Mouse (Mus musculus) midbrain, embryonic 14.5 days (tissue): ENCODE results near the gene Npc1l1. TPM values are rescaled to one million over a fixed set of nuclear protein-coding genes. Genes with fewer than 3 reads are reported as not detected.
"Not testable (repeated sequence)": the region's sequence is repeated elsewhere in the genome, so short reads cannot be mapped to it uniquely, and the experiment has no call there.

ENCODE experiments used
- ATAC-seq: fragments of 200-750 bp; cut with Nextera tagmentation; 2 replicates; pipeline ENCODE4 v1.8.0; 2017; ENCODE audit warnings: moderate number of reproducible peaks, moderate library complexity; ENCODE audit not compliant: low FRiP score, low TSS enrichment
- DNase-seq: peaks from one replicate; pipeline ENCODE4 v3.0.0-alpha.2; 2015
- H3K27ac ChIP-seq: fragments of 300-500 bp; sonication (generic); replicated peaks from 2 replicates; pipeline ENCODE4 v1.5.1; 2014; ENCODE audit warnings: mild to moderate bottlenecking, low read depth, low read length, moderate library complexity
- H3K27me3 ChIP-seq: fragments of 300-500 bp; sonication (generic); 2 replicates; pipeline ENCODE4 v1.6.1; 2014; ENCODE audit warnings: low read length, control low read depth, mixed read lengths; ENCODE audit not compliant: control insufficient read depth, insufficient read depth
- H3K36me3 ChIP-seq: fragments of 300-500 bp; sonication (generic); 2 replicates; pipeline ENCODE4 v1.6.1; 2014; ENCODE audit warnings: low read length, control low read depth; ENCODE audit not compliant: control insufficient read depth, insufficient read depth
- H3K4me1 ChIP-seq: fragments of 300-500 bp; sonication (generic); 2 replicates; pipeline ENCODE4 v1.6.1; 2014; ENCODE audit warnings: mild to moderate bottlenecking, antibody characterized with exemption, low read length, control low read depth; ENCODE audit not compliant: control insufficient read depth, insufficient read depth
- H3K4me2 ChIP-seq: fragments of 300-500 bp; sonication (generic); 2 replicates; pipeline ENCODE4 v1.6.1; 2014; ENCODE audit warnings: mild to moderate bottlenecking, low read length, moderate library complexity
- H3K4me3 ChIP-seq: fragments of 300-500 bp; sonication (generic); replicated peaks from 2 replicates; pipeline ENCODE4 v1.5.1; 2014; ENCODE audit warnings: low read depth, low read length
- H3K9ac ChIP-seq: fragments of 300-500 bp; sonication (generic); replicated peaks from 2 replicates; pipeline ENCODE4 v1.6.1; 2014; ENCODE audit warnings: mild to moderate bottlenecking, low read length, moderate library complexity
- H3K9me3 ChIP-seq: fragments of 300-500 bp; sonication (generic); 2 replicates; pipeline ENCODE4 v1.6.1; 2016; ENCODE audit warnings: low read length, control low read depth, mixed read lengths; ENCODE audit not compliant: control insufficient read depth
- WGBS: fragments of 180-500 bp; shearing (Covaris S2); extraction: QIAGEN DNeasy Blood & Tissue Kit; methylation state at CpG from one replicate; pipeline ENCODE4 v1.1.7; 2014; 5-methylcytosine and 5-hydroxymethylcytosine counted together
- polyA plus RNA-seq: library from polyadenylated mRNA; unstranded; fragments of >200 nt; fragmentation: Nextera tagmentation; extraction: Ambion mirVana; gene quantifications from 2 replicates; pipeline ENCODE4 v1.2.1, GENCODE M21; 2014

Gene Npc1l1
- polyA plus RNA-seq, 1 experiment from 2014 or later = not detected

- no peak overlapping the region for H3K27ac ChIP-seq
- DNase-seq = no peak
- H3K36me3 ChIP-seq = peaks cover 68% of the 10 kb centered on the region
- H3K4me1 ChIP-seq = no peaks in the 10 kb centered on the region
- H3K9me3 ChIP-seq = no peaks in the 10 kb centered on the region
- H3K4me3 ChIP-seq = no peak overlapping the region
- ATAC-seq = no peak
- WGBS = 97% methylated on average over 7 of the region's 7 CpGs
- H3K9ac ChIP-seq = no peak overlapping the region
- no peaks in the 10 kb centered on the region for H3K27me3 ChIP-seq
- no peak overlapping the region for H3K4me2 ChIP-seq
Observed at GRCm38 (mm10) chr11:6259413-6259812, 29.5 kb upstream of the Npc1l1 start.

DNA sequence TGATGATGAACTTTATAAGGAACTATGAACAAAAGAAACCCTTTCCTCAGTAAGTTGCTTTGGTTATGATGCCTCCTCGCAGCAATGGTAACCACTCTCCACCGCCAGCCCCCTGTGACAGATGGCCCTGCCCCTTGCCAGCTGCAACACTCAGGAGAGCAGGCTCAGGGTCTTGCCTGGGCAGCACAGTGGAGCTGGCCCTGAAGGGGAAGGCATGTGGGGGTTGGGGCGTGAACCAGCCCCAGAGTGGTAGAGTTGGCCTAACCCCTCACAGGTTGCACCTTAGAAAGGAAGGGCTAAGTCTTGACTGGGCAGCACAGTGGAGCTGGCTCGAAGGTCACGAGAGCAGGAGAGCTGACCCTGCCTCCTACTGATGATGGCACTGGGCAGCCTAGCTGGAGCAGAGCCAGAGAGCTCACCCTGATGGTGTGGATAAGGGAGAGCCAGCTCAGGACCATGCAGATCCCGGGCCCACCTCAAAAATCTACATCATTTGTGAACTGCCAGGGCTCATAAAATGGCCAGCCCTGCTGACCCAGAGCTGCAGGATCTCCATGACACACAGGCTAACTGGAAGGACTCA lies 26.6 kb upstream of the Npc1l1 start:
- ATAC-seq (no peak), DNase-seq (no peak)
- Histone ChIP-seq H3K9ac (no peak overlapping the region), H3K4me2 (no peak overlapping the region), H3K4me3 (no peak overlapping the region), H3K4me1 (no peaks in the 10 kb centered on the region), H3K27ac (no peak overlapping the region), H3K27me3 (no peaks in the 10 kb centered on the region), H3K36me3 (peaks cover 42% of the 10 kb centered on the region), H3K9me3 (no peaks in the 10 kb centered on the region)
- whole genome bisulfite sequencing = 70% methylated on average over 6 of the region's 6 CpGs

DNA sequence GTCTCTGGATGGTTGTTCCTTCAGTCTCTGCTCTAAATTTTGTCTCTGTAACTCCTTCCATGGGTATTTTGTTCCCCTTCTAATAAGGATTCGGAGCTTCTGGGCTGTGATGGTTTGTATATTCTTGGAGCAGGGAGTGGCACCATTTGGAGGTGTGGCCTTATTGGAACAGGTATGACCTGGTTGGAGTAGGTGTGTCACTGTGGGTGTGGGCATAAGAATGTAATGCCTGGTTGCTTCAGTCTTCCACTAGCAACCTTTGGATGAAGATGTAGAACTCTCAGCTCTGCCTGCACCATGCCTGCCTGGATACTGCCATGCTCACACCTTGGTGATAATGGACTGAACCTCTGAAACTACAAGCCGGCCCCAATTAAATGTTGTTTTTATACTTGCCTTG lies 24.7 kb upstream of the Npc1l1 start:
- H3K4me3 ChIP-seq, H3K9me3 ChIP-seq, DNase-seq, H3K4me1 ChIP-seq, H3K4me2 ChIP-seq, H3K9ac ChIP-seq, ATAC-seq, H3K27ac ChIP-seq, H3K27me3 ChIP-seq: not testable (repeated sequence)
- H3K36me3 ChIP-seq = peaks cover 24% of the 10 kb centered on the region
- 90% methylated on average over 2 of the region's 2 CpGs for WGBS

GRCm38 (mm10) chr11:6252824-6253223 lies 22.9 kb upstream of the Npc1l1 start:
- 94% methylated on average over 4 of the region's 4 CpGs for WGBS
- Histone ChIP-seq H3K4me3 (no peak overlapping the region), H3K9me3 (no peaks in the 10 kb centered on the region), H3K4me1 (no peaks in the 10 kb centered on the region), H3K9ac (no peak overlapping the region), H3K4me2 (no peak overlapping the region), H3K36me3 (0 out of 2 replicates have a peak, but pooled peaks cover 6% of the 10 kb centered on the region), H3K27ac (no peak overlapping the region), H3K27me3 (no peaks in the 10 kb centered on the region)
- ATAC-seq (no peak), DNase-seq (no peak)

DNA sequence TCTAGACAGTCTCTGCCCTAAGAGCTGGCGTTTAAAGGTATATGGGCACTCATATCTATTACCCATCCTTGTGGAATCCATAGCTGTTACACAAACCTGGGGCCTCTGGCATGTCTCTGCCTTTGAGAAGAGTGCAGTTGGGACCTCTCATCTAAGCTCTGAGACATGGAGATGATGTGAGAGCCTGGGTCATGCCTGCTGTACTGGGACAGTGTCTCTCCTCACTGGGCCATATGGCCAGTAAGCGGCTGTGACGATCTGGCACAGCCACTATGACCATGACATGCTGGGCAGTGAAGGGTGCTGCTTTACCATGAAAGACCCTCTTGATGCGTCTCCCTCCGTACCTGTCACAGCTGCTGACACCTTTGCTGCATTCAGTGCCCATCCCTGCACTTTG lies 22.3 kb upstream of the Npc1l1 start:
- no peak overlapping the region for H3K4me3 ChIP-seq
- 94% methylated on average over 5 of the region's 5 CpGs for WGBS

GRCm38 (mm10) chr11:6244707-6245106 lies 14.8 kb upstream of the Npc1l1 start:
- no peak overlapping the region for H3K9ac ChIP-seq
- no peaks in the 10 kb centered on the region for H3K36me3 ChIP-seq
- DNase-seq (no peak), ATAC-seq (no peak)
- no peak overlapping the region for H3K4me2 ChIP-seq
- H3K4me1 ChIP-seq = no peaks in the 10 kb centered on the region
- no peak overlapping the region for H3K4me3 ChIP-seq
- no peaks in the 10 kb centered on the region for H3K27me3 ChIP-seq
- H3K9me3 ChIP-seq = no peaks in the 10 kb centered on the region
- WGBS = 51% methylated on average over 19 of the region's 19 CpGs
- H3K27ac ChIP-seq = no peak overlapping the region

More for the DNA sequence above, 22.3 kb upstream of the Npc1l1 start:
- no peaks in the 10 kb centered on the region for H3K4me1 ChIP-seq
- no peak for DNase-seq
- no peak for ATAC-seq
- H3K27me3 ChIP-seq = no peaks in the 10 kb centered on the region
- H3K4me2 ChIP-seq = no peak overlapping the region
- 0 out of 2 replicates have a peak, but pooled peaks cover under 1% of the 10 kb centered on the region for H3K36me3 ChIP-seq
- no peak overlapping the region for H3K9ac ChIP-seq
- H3K9me3 ChIP-seq = no peaks in the 10 kb centered on the region
- no peak overlapping the region for H3K27ac ChIP-seq

GRCm38 (mm10) chr11:6233025-6233424 lies 3.1 kb upstream of the Npc1l1 start:
- WGBS = 87% methylated on average over 4 of the region's 4 CpGs
- H3K36me3 ChIP-seq = no peaks in the 10 kb centered on the region
- no peak for ATAC-seq
- H3K27ac ChIP-seq = no peak overlapping the region
- no peaks in the 10 kb centered on the region for H3K9me3 ChIP-seq
- no peak overlapping the region for H3K4me2 ChIP-seq
- no peak overlapping the region for H3K9ac ChIP-seq
- no peak overlapping the region for H3K4me3 ChIP-seq
- no peaks in the 10 kb centered on the region for H3K4me1 ChIP-seq
- no peak for DNase-seq
- no peaks in the 10 kb centered on the region for H3K27me3 ChIP-seq

DNA sequence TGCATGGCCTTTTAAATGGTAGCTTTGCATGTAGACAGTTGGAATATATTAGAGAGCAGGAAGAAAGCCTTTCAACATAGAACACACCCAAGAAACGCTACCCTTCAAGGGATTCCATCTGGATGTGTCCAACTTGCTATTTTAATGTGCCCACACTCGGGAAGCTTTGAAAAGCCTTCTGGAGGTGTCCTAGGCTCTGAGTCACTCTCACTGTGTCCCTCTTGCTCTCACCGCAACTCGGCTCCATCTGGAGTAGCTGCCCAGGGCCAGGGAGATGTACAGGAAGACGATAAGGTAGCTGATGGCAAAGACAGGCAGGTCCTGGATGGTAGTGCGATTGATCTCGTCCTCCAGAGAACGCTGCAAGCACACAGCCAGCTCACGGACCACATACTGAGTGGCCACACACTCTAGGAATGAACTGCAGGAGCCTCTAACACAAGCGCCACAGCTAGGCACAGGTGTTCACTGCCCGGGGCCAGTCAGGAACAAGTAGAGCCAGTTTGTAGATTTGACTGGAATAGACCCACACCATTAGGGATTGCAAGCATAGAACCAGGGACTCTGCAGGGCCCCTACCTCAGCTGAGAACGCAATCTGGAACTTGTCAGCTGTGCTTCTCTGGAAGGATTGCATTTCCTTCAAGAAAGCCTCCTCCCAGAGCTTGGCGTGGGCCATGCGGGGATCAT lies 5.3 kb downstream of the Npc1l1 start:
- H3K36me3 ChIP-seq = no peaks in the 10 kb centered on the region
- DNase-seq (no peak), ATAC-seq (no peak)
- no peak overlapping the region for H3K27ac ChIP-seq
- H3K9ac ChIP-seq = no peak overlapping the region
- 81% methylated on average over 14 of the region's 14 CpGs for WGBS
- no peaks in the 10 kb centered on the region for H3K27me3 ChIP-seq
- no peak overlapping the region for H3K4me3 ChIP-seq
- H3K4me2 ChIP-seq = no peak overlapping the region
- no peaks in the 10 kb centered on the region for H3K4me1 ChIP-seq
- no peaks in the 10 kb centered on the region for H3K9me3 ChIP-seq

DNA sequence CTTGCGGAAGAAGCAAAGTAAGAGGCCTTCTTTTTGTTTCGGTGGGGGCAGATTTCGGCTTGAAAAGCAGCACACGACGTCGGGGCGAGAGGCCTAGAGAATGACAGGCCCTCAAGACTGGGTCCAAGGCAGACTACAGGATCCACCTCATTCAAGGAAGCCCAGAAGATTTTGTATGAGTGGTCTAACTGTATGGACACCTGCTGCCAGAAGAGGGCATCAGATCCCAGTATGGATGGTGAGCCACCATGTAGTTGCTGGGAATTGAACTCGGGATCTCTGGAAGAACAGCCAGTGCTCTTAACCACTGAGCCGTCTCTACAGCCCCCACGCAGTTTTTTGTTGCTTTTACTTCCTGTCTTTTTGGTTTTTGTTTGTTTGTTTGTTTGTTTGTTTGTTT lies 7.8 kb downstream of the Npc1l1 start:
- Histone ChIP-seq H3K36me3 (no peaks in the 10 kb centered on the region), H3K9ac (no peak overlapping the region), H3K27ac (no peak overlapping the region), H3K4me1 (no peaks in the 10 kb centered on the region), H3K27me3 (no peaks in the 10 kb centered on the region), H3K4me3 (no peak overlapping the region), H3K4me2 (no peak overlapping the region), H3K9me3 (no peaks in the 10 kb centered on the region)
- 91% methylated on average over 10 of the region's 10 CpGs for WGBS
- DNase-seq (no peak), ATAC-seq (no peak)
